Mouse (Mus musculus) bone marrow, adult 2 months (tissue): Measurements from ENCODE around the gene Ahnak. TPM values are rescaled to one million over a fixed set of nuclear protein-coding genes. Genes with fewer than 3 reads are reported as not detected.

Source experiments
- H3K27ac ChIP-seq: fragments of 200-500 bp; 2 replicates; pipeline ENCODE4 v1.5.1; 2012; ENCODE audit warnings: low read depth, mild to moderate bottlenecking, control low read depth, inconsistent platforms, low read length; ENCODE audit not compliant: control insufficient read depth, poor library complexity, insufficient read depth
- H3K4me1 ChIP-seq: fragments of 200-500 bp; 2 replicates; pipeline ENCODE4 v1.6.1; 2011; ENCODE audit warnings: low read length; ENCODE audit not compliant: control insufficient read depth, insufficient read depth
- H3K4me3 ChIP-seq: fragments of 200-500 bp; replicated peaks from 2 replicates; pipeline ENCODE3; 2011; ENCODE audit warnings: mild to moderate bottlenecking, low read depth, low read length, control low read depth; ENCODE audit not compliant: control insufficient read depth
- CTCF ChIP-seq: fragments of 200-500 bp; IDR thresholded peaks from 2 replicates; pipeline ENCODE4 v1.5.1; 2011; ENCODE audit warnings: low read length, control low read depth; ENCODE audit not compliant: control insufficient read depth, insufficient read depth
- POLR2A ChIP-seq: fragments of 200-500 bp; IDR thresholded peaks from 2 replicates; pipeline ENCODE4 v1.6.1; 2011; ENCODE audit warnings: low read depth, mild to moderate bottlenecking, control low read depth, low read length, borderline replicate concordance; ENCODE audit not compliant: control insufficient read depth
- WGBS: fragments of 180-500 bp; shearing (Covaris S2); methylation state at CpG from one replicate; pipeline ENCODE4 v1.1.7; 2018; 5-methylcytosine and 5-hydroxymethylcytosine counted together
- polyA plus RNA-seq: library from polyadenylated mRNA; stranded (reverse); fragments of >200 nt; gene quantifications from 2 replicates; pipeline ENCODE4 v1.2.4, GENCODE M21; 2011; ENCODE audit warnings: low replicate concordance; ENCODE audit not compliant: missing spikeins, insufficient read depth, insufficient read length

Gene Ahnak
- polyA plus RNA-seq, 1 experiment, result 40.1 TPM

GRCm38 (mm10) chr19:9034480-9034879 lies 45.4 kb downstream of the Ahnak start:
- no peak overlapping the region for H3K4me3 ChIP-seq
- TF ChIP-seq POLR2A (no peak), CTCF (no peak)
- no peak overlapping the region for H3K27ac ChIP-seq
- 69% methylated on average over 3 of the region's 3 CpGs for WGBS
- no peaks in the 10 kb centered on the region; the same call in 1 of the 2 replicates for H3K4me1 ChIP-seq

- no peak overlapping the region for H3K27ac ChIP-seq
- no peak overlapping the region for H3K4me3 ChIP-seq
- no peaks in the 10 kb centered on the region; the same call in 1 of the 2 replicates for H3K4me1 ChIP-seq
- 71% methylated on average over 3 of the region's 3 CpGs for WGBS
- no peak for TF ChIP-seq POLR2A
- TF ChIP-seq CTCF, result no peak
Measured at GRCm38 (mm10) chr19:9035101-9035500, 46.0 kb downstream of the Ahnak start.

GRCm38 (mm10) chr19:9038136-9038535 lies 49.1 kb downstream of the Ahnak start:
- H3K27ac ChIP-seq, result no peak overlapping the region
- WGBS, result 15% methylated on average over 3 of the region's 3 CpGs

GRCm38 (mm10) chr19:9039266-9039665 lies 50.2 kb downstream of the Ahnak start:
- TF ChIP-seq CTCF (no peak), POLR2A (no peak)
- WGBS, result 82% methylated on average over 4 of the region's 4 CpGs
- H3K4me3 ChIP-seq, result no peak overlapping the region
- no peak overlapping the region for H3K27ac ChIP-seq
- peaks cover 5% of the 10 kb centered on the region for H3K4me1 ChIP-seq

More at GRCm38 (mm10) chr19:9038136-9038535, 49.1 kb downstream of the Ahnak start:
- Histone ChIP-seq H3K4me1 (peaks cover 2% of the 10 kb centered on the region), H3K4me3 (no peak overlapping the region)
- TF ChIP-seq POLR2A, result no peak
- TF ChIP-seq CTCF, result no peak

- TF ChIP-seq POLR2A, result no peak
- no peak for TF ChIP-seq CTCF
- 62% methylated on average over 7 of the region's 7 CpGs for whole genome bisulfite sequencing
Measured at GRCm38 (mm10) chr19:9039928-9040327, 50.8 kb downstream of the Ahnak start.

GRCm38 (mm10) chr19:9040649-9041048 lies 51.6 kb downstream of the Ahnak start:
- H3K27ac ChIP-seq, result peak overlapping the region; percentile 64; the same call in 1 of the 2 replicates
- WGBS, result 69% methylated on average over 6 of the region's 6 CpGs
- H3K4me3 ChIP-seq, result no peak overlapping the region

More at GRCm38 (mm10) chr19:9039928-9040327, 50.8 kb downstream of the Ahnak start:
- Histone ChIP-seq H3K27ac (no peak overlapping the region), H3K4me3 (no peak overlapping the region), H3K4me1 (peaks cover 7% of the 10 kb centered on the region)

GRCm38 (mm10) chr19:9041074-9041473 lies 52.0 kb downstream of the Ahnak start:
- Histone ChIP-seq H3K4me3 (no peak overlapping the region), H3K27ac (no peak overlapping the region; the same call in 1 of the 2 replicates)
- TF ChIP-seq CTCF, result no peak
- no peak for TF ChIP-seq POLR2A

More at GRCm38 (mm10) chr19:9040649-9041048, 51.6 kb downstream of the Ahnak start:
- peaks cover 7% of the 10 kb centered on the region for H3K4me1 ChIP-seq
- TF ChIP-seq CTCF (no peak), POLR2A (no peak)

GRCm38 (mm10) chr19:9043123-9043522 lies 54.0 kb downstream of the Ahnak start:
- peaks cover 7% of the 10 kb centered on the region for H3K4me1 ChIP-seq
- no peak for TF ChIP-seq CTCF
- no peak for TF ChIP-seq POLR2A
- no peak overlapping the region for H3K27ac ChIP-seq
- H3K4me3 ChIP-seq, result no peak overlapping the region
- 87% methylated on average over 1 of the region's 1 CpGs for WGBS

More at GRCm38 (mm10) chr19:9041074-9041473, 52.0 kb downstream of the Ahnak start:
- H3K4me1 ChIP-seq, result peaks cover 7% of the 10 kb centered on the region

- no peak overlapping the region for H3K4me3 ChIP-seq
- H3K4me1 ChIP-seq, result peaks cover 7% of the 10 kb centered on the region
- WGBS, result 59% methylated on average over 4 of the region's 4 CpGs
- TF ChIP-seq CTCF (no peak), POLR2A (no peak)
- H3K27ac ChIP-seq, result no peak overlapping the region
Measured at GRCm38 (mm10) chr19:9044291-9044690, 55.2 kb downstream of the Ahnak start.
